Mouse (Mus musculus): Measurements from ENCODE around the gene Mllt6. TPM values are rescaled to one million over a fixed set of nuclear protein-coding genes. Genes with fewer than 3 reads are reported as not detected.

Gene Mllt6
- polyA plus RNA-seq, 1 experiment from 2014 or later = 0.21 TPM

DNA sequence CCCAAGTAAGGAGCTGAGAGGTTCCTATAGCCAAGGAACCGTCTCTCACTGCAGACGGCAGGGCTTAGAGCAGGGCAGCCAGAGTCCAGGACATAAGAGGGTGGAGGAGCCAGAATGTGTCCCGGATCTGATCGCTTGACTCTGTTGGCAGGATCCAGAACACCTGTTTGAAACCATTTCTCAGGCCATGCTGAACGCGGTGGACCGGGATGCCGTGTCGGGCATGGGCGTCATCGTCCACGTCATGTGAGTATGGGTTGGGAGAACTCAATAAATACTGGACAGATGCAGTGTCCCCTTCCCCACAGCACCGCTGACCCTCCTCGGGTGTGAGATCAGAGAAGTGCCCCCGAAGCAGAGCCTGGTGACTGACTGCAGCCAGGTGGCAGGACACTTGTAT is 49.1 kb downstream of the Mllt6 start:
- WGBS (ENCODE audit: insufficient replicate concordance) = 91% methylated on average over 15 of the region's 15 CpGs
- no peaks in the 10 kb centered on the region for H3K9me3 ChIP-seq (replicated peaks; ENCODE audit: control insufficient read depth, low read length)
- no peaks in the 10 kb centered on the region; the same call in 1 of the 2 replicates for H3K4me1 ChIP-seq (ENCODE audit: control insufficient read depth, low read depth, low read length)
- H3K9ac ChIP-seq (ENCODE audit: low read depth, low read length) = no peak overlapping the region
- no peak overlapping the region for H3K27ac ChIP-seq (ENCODE audit: low read length)
- H3K27me3 ChIP-seq (ENCODE audit: control insufficient read depth, insufficient read depth, low read depth, low read length) = no peaks in the 10 kb centered on the region
- H3K36me3 ChIP-seq (ENCODE audit: control insufficient read depth, insufficient read depth) = peaks cover 12% of the 10 kb centered on the region
- ATAC-seq (ENCODE audit: low read depth) = no peak
- H3K4me3 ChIP-seq (ENCODE audit: low read depth, low read length) = no peak overlapping the region
- no peak overlapping the region for H3K4me2 ChIP-seq (ENCODE audit: low read depth, low read length)

- Histone ChIP-seq H3K36me3 (ENCODE audit: control insufficient read depth, insufficient read depth) (peaks cover 4% of the 10 kb centered on the region; the same call in 1 of the 2 replicates), H3K27ac (ENCODE audit: low read length) (no peak overlapping the region)
- WGBS (ENCODE audit: insufficient replicate concordance) = 72% methylated on average over 8 of the region's 8 CpGs
Measured at GRCm38 (mm10) chr11:97713896-97714295, 50.7 kb downstream of the Mllt6 start.

DNA sequence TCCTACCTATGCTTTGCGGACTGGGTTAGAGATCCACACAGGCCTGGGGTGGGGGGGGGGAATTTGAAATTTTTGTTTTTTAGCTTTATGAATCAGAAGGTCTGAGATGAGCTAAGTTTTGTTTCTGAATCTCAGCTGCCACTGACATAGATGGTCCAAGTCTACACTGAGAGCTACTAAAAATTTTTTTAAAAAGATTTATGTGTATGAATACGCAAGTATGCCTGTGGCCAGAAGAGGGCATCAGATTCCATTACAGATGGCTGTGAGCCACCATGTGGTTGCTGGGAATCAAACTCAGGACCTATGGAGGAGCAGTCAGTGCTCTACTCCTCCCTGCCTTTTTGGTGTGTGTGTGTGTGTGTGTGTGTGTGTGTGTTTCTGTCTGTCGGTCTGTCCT is 51.1 kb downstream of the Mllt6 start:
- no peak for ATAC-seq (ENCODE audit: low read depth)
- Histone ChIP-seq H3K36me3 (ENCODE audit: control insufficient read depth, insufficient read depth) (peaks cover 5% of the 10 kb centered on the region; the same call in 1 of the 2 replicates), H3K4me2 (ENCODE audit: low read depth, low read length) (no peak overlapping the region), H3K9ac (ENCODE audit: low read depth, low read length) (no peak overlapping the region), H3K27ac (ENCODE audit: low read length) (no peak overlapping the region), H3K9me3 (replicated peaks; ENCODE audit: control insufficient read depth, low read length) (no peaks in the 10 kb centered on the region), H3K27me3 (ENCODE audit: control insufficient read depth, insufficient read depth, low read depth, low read length) (no peaks in the 10 kb centered on the region), H3K4me3 (ENCODE audit: low read depth, low read length) (no peak overlapping the region), H3K4me1 (ENCODE audit: control insufficient read depth, low read depth, low read length) (no peaks in the 10 kb centered on the region; the same call in 1 of the 2 replicates)
- 94% methylated on average over 3 of the region's 3 CpGs for WGBS (ENCODE audit: insufficient replicate concordance)

More at GRCm38 (mm10) chr11:97713896-97714295, 50.7 kb downstream of the Mllt6 start:
- Histone ChIP-seq H3K4me3 (ENCODE audit: low read depth, low read length) (no peak overlapping the region), H3K27me3 (ENCODE audit: control insufficient read depth, insufficient read depth, low read depth, low read length) (no peaks in the 10 kb centered on the region), H3K4me1 (ENCODE audit: control insufficient read depth, low read depth, low read length) (no peaks in the 10 kb centered on the region; the same call in 1 of the 2 replicates), H3K4me2 (ENCODE audit: low read depth, low read length) (no peak overlapping the region), H3K9ac (ENCODE audit: low read depth, low read length) (no peak overlapping the region), H3K9me3 (replicated peaks; ENCODE audit: control insufficient read depth, low read length) (no peaks in the 10 kb centered on the region)
- no peak for ATAC-seq (ENCODE audit: low read depth)

DNA sequence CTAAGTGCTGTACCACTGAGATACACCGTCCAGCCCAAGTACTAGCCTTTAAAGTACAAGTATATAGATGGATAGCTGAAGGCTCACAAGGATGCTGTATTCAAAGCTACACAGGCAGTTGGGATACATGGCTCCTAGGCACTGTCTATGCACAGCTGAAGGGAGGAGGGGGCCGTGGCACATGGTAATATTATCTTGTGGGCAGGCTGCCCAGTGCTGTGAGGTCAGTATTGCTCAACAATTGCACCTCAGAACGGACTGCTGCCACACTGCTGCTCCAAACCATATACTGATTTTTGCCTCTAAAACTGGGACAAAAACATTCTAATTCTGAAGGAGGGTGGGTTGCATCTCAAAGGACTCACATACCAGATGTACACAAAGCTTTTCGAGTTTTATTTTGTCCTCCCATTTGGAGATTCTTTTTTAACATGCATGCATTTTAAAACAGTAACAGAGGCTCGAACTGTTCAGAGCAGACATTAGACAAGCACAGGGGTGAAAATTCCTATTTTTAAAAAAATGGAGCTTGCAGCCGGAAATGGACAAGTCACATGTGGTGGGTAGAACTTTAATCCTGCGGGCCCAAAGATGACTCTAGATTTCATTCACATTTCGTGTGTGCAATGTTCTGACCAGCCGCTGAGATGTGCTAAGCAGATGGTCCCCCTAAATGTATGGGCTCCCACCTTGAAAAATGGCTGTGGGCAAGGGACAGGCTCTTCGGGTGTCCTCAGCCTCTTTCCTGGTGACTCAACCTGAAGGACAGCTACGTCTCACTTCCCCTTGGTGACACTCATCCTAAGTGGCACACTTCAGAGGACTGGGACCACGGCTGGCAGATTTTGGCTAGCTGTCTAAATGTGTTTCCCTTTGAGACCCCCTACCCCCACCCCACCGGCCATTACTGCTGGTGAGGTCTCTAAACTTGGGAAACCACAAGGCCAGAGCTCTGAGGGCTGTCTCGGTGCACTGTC is 51.9 kb downstream of the Mllt6 start:
- Histone ChIP-seq H3K9ac (ENCODE audit: low read depth, low read length) (no peak overlapping the region), H3K4me3 (ENCODE audit: low read depth, low read length) (no peak overlapping the region), H3K27me3 (ENCODE audit: control insufficient read depth, insufficient read depth, low read depth, low read length) (no peaks in the 10 kb centered on the region), H3K4me1 (ENCODE audit: control insufficient read depth, low read depth, low read length) (no peaks in the 10 kb centered on the region; the same call in 1 of the 2 replicates), H3K9me3 (replicated peaks; ENCODE audit: control insufficient read depth, low read length) (no peaks in the 10 kb centered on the region), H3K4me2 (ENCODE audit: low read depth, low read length) (no peak overlapping the region), H3K36me3 (ENCODE audit: control insufficient read depth, insufficient read depth) (peaks cover 7% of the 10 kb centered on the region; the same call in 1 of the 2 replicates), H3K27ac (ENCODE audit: low read length) (no peak overlapping the region)
- ATAC-seq (ENCODE audit: low read depth) = peak; percentile 64
- 73% methylated on average over 14 of the region's 14 CpGs for WGBS (ENCODE audit: insufficient replicate concordance)

DNA sequence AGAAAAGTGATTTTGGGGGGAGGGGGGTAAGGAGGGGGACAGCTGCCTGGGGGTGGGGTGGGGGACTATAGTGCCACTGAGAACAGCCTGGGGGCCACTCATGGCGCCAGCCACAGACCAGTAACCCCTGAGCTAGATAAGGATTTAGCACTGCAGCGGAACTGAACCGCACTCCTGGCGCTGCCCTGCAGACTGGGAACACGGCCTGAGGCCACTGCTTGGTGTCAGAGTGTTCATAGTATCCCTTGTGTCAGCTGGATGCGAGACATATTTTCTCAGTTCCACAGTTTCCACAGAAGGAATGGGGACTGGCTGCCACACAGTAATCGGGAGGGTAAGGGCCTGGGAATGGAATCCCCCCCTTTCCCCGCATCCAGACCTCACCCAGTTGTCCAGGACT is 52.8 kb downstream of the Mllt6 start:
- Histone ChIP-seq H3K4me3 (ENCODE audit: low read depth, low read length) (no peak overlapping the region), H3K27me3 (ENCODE audit: control insufficient read depth, insufficient read depth, low read depth, low read length) (no peaks in the 10 kb centered on the region), H3K27ac (ENCODE audit: low read length) (no peak overlapping the region), H3K36me3 (ENCODE audit: control insufficient read depth, insufficient read depth) (peaks cover 9% of the 10 kb centered on the region), H3K9me3 (replicated peaks; ENCODE audit: control insufficient read depth, low read length) (no peaks in the 10 kb centered on the region), H3K9ac (ENCODE audit: low read depth, low read length) (no peak overlapping the region), H3K4me2 (ENCODE audit: low read depth, low read length) (no peak overlapping the region), H3K4me1 (ENCODE audit: control insufficient read depth, low read depth, low read length) (no peaks in the 10 kb centered on the region; the same call in 1 of the 2 replicates)
- WGBS (ENCODE audit: insufficient replicate concordance) = 80% methylated on average over 8 of the region's 8 CpGs
- no peak for ATAC-seq (ENCODE audit: low read depth)

GRCm38 (mm10) chr11:97717369-97718280 is 54.4 kb downstream of the Mllt6 start:
- peaks cover 21% of the 10 kb centered on the region for H3K36me3 ChIP-seq (ENCODE audit: control insufficient read depth, insufficient read depth)

DNA sequence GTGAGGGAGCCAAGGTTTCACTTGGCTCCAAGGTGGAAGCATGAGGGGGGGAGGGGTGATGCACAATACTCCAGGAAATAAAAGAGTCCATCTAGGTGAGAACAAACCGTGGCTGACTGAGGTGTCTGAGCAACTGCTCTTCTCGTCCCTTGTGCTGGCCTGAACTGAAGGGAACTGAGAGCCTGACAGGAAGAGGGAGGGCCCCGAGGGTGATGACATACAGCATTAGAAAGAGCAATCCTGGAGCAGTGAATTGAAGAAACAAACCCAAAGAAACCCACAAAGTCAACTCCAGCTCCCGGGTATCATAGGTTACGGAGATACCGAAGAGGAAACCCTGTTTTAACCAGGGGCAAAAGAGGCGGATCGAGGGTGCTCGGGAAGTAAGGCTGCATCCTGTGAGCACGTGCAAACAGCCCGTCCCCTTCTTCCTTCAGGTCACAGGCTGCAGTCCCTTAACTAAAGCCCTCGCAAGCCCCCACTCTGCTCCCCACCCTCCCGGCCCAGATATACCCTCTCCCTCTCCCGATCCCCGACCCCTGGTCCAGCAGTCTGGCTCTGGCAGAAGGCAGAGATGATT is 55.2 kb downstream of the Mllt6 start:
- WGBS (ENCODE audit: insufficient replicate concordance) = 47% methylated on average over 15 of the region's 15 CpGs
- H3K27ac ChIP-seq (ENCODE audit: low read length) = peak overlapping the region; percentile 62
- no peak overlapping the region for H3K9ac ChIP-seq (ENCODE audit: low read depth, low read length)
- no peaks in the 10 kb centered on the region for H3K27me3 ChIP-seq (ENCODE audit: control insufficient read depth, insufficient read depth, low read depth, low read length)
- H3K4me3 ChIP-seq (ENCODE audit: low read depth, low read length) = no peak overlapping the region
- no peaks in the 10 kb centered on the region; the same call in 1 of the 2 replicates for H3K4me1 ChIP-seq (ENCODE audit: control insufficient read depth, low read depth, low read length)
- peaks cover 23% of the 10 kb centered on the region for H3K36me3 ChIP-seq (ENCODE audit: control insufficient read depth, insufficient read depth)
- no peaks in the 10 kb centered on the region for H3K9me3 ChIP-seq (replicated peaks; ENCODE audit: control insufficient read depth, low read length)
- H3K4me2 ChIP-seq (ENCODE audit: low read depth, low read length) = no peak overlapping the region
- peak; percentile 42 for ATAC-seq (ENCODE audit: low read depth)

More at GRCm38 (mm10) chr11:97717369-97718280, 54.4 kb downstream of the Mllt6 start:
- H3K27me3 ChIP-seq (ENCODE audit: control insufficient read depth, insufficient read depth, low read depth, low read length) = no peaks in the 10 kb centered on the region
- no peak overlapping the region for H3K9ac ChIP-seq (ENCODE audit: low read depth, low read length)
- H3K4me1 ChIP-seq (ENCODE audit: control insufficient read depth, low read depth, low read length) = no peaks in the 10 kb centered on the region; the same call in 1 of the 2 replicates
- H3K9me3 ChIP-seq (replicated peaks; ENCODE audit: control insufficient read depth, low read length) = no peaks in the 10 kb centered on the region
- H3K4me3 ChIP-seq (ENCODE audit: low read depth, low read length) = no peak overlapping the region
- peak overlapping the region; percentile 62 for H3K27ac ChIP-seq (ENCODE audit: low read length)
- WGBS (ENCODE audit: insufficient replicate concordance) = 73% methylated on average over 26 of the region's 26 CpGs
- H3K4me2 ChIP-seq (ENCODE audit: low read depth, low read length) = no peak overlapping the region
- ATAC-seq (ENCODE audit: low read depth) = no peak

DNA sequence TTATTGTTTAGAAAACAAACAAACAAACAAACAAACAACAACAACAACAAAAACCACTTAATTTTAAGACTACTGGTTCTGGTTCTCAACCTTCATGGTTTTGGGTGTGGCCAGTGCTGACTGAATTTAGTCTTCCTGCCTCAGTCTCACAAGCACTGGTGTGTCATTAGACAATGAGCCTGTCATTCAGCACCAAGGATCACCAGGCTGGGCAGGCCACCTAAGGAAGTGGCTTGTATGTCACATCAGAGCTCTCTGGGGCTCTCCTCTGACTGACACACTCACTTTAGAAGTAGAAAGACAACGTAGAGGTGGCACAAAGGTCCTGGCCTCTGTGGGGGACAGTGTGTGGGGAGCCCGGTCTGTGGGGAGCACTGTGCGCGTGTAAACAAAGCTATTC is 55.8 kb downstream of the Mllt6 start:
- Histone ChIP-seq H3K4me2 (ENCODE audit: low read depth, low read length) (no peak overlapping the region), H3K4me3 (ENCODE audit: low read depth, low read length) (no peak overlapping the region), H3K9ac (ENCODE audit: low read depth, low read length) (no peak overlapping the region), H3K36me3 (ENCODE audit: control insufficient read depth, insufficient read depth) (peaks cover 23% of the 10 kb centered on the region), H3K27me3 (ENCODE audit: control insufficient read depth, insufficient read depth, low read depth, low read length) (no peaks in the 10 kb centered on the region), H3K4me1 (ENCODE audit: control insufficient read depth, low read depth, low read length) (no peaks in the 10 kb centered on the region; the same call in 1 of the 2 replicates), H3K9me3 (replicated peaks; ENCODE audit: control insufficient read depth, low read length) (no peaks in the 10 kb centered on the region), H3K27ac (ENCODE audit: low read length) (peak overlapping the region; percentile 62; the same call in 1 of the 2 replicates)
- WGBS (ENCODE audit: insufficient replicate concordance) = 65% methylated on average over 4 of the region's 4 CpGs
- no peak for ATAC-seq (ENCODE audit: low read depth)

Data from liver, embryonic 16.5 days (tissue).